Mouse (Mus musculus) intestine, embryonic 15.5 days (tissue): Measurements from ENCODE around the gene Reep3. TPM values are rescaled to one million over a fixed set of nuclear protein-coding genes. Genes with fewer than 3 reads are reported as not detected.
A peak's percentile ranks its signal among the peaks of the same experiment; 100 is the strongest.
"Not testable (repeated sequence)": the region's sequence is repeated elsewhere in the genome, so short reads cannot be mapped to it uniquely, and the experiment has no call there.

ENCODE experiments used
- ATAC-seq: fragments of 200-750 bp; cut with Nextera tagmentation; 2 replicates; pipeline ENCODE4 v1.8.0; 2017; ENCODE audit warnings: moderate TSS enrichment, moderate library complexity
- H3K27ac ChIP-seq: fragments of 300-500 bp; sonication (generic); 2 replicates; pipeline ENCODE4 v1.5.1; 2015; ENCODE audit warnings: mild to moderate bottlenecking, inconsistent platforms
- H3K27me3 ChIP-seq: fragments of 300-500 bp; sonication (generic); replicated peaks from 2 replicates; pipeline ENCODE4 v1.6.1; 2015; ENCODE audit warnings: inconsistent platforms
- H3K36me3 ChIP-seq: fragments of 300-500 bp; sonication (generic); 2 replicates; pipeline ENCODE4 v1.6.1; 2015; ENCODE audit warnings: inconsistent platforms
- H3K4me1 ChIP-seq: fragments of 300-500 bp; sonication (generic); replicated peaks from 2 replicates; pipeline ENCODE4 v1.6.1; 2015; ENCODE audit warnings: inconsistent platforms
- H3K4me2 ChIP-seq: fragments of 300-500 bp; sonication (generic); replicated peaks from 2 replicates; pipeline ENCODE4 v1.6.1; 2015; ENCODE audit warnings: mild to moderate bottlenecking, inconsistent platforms
- H3K4me3 ChIP-seq: fragments of 300-500 bp; sonication (generic); replicated peaks from 2 replicates; pipeline ENCODE4 v1.5.1; 2015; ENCODE audit warnings: inconsistent platforms
- H3K9ac ChIP-seq: fragments of 300-500 bp; sonication (generic); 2 replicates; pipeline ENCODE4 v1.6.1; 2015; ENCODE audit warnings: inconsistent platforms
- H3K9me3 ChIP-seq: fragments of 300-500 bp; sonication (generic); 2 replicates; pipeline ENCODE4 v1.6.1; 2016; ENCODE audit warnings: inconsistent platforms
- WGBS: fragments of 180-500 bp; shearing (Covaris S2); methylation state at CpG from one replicate; pipeline ENCODE4 v1.1.7; 2015; 5-methylcytosine and 5-hydroxymethylcytosine counted together
- polyA plus RNA-seq: library from polyadenylated mRNA; unstranded; fragments of >200 nt; fragmentation: Nextera tagmentation; extraction: Ambion mirVana; gene quantifications from 2 replicates; pipeline ENCODE4 v1.2.1, GENCODE M21; 2015

Reep3 gene
- polyA plus RNA-seq, 1 experiment from 2014 or later = 41.5 TPM

DNA sequence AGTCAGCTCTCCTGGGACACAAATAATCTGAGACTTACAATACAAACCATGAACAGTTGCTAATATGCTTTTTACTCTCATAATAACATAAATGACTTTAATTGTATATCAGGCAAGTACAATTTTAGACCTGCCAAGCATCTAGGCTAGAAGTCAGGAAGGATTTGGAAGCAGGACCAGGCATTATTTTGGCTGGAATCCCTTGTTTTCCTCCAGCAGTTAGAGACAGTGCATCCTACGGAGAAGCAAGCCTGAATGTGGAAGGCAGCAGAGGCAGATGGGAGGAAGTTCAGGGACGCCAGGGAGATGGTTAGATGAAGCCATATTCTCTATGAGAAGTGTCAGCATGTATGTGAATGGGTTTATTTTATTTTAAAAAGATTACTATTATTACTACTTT is 79.4 kb downstream of the Reep3 start:
- Histone ChIP-seq H3K4me1 (peaks cover 10% of the 10 kb centered on the region), H3K4me3 (no peak overlapping the region), H3K4me2 (no peak overlapping the region), H3K9ac (no peak overlapping the region), H3K27ac (no peak overlapping the region), H3K36me3 (peaks cover 3% of the 10 kb centered on the region), H3K27me3 (no peaks in the 10 kb centered on the region), H3K9me3 (no peaks in the 10 kb centered on the region)
- WGBS = 64% methylated on average over 2 of the region's 2 CpGs
- no peak for ATAC-seq

DNA sequence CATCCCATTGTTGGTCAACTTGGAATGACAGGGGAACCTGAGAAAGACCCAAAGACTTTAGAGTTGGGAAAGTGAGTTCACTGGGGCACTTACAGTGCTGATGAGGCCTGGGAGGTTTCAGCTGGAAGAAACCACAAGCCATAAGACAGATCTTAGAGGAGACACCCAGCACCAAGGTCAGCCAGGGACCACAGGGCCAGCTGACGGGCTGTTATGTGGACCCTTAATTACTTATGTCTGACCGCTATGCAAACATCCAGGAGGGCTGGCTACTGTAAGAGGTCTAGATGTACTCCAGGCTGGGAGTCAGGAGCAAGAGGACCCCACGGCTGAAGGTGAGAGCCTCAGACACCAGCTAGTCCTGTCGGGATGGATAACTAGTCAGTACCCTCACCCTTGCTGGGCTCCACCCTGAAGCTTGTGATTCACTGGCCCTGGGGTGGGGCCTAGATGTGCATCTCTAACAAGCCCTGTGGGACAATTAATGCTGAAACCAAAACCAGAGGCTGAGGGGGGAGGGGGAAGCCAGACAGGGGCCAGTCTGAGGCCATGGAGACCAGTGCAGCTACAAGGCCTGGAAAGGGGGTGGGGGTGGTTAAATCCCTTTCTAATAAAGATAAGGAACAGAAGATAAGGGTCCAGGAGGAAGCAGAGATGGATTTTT is 80.0 kb downstream of the Reep3 start:
- H3K9me3 ChIP-seq = no peaks in the 10 kb centered on the region
- no peak overlapping the region for H3K4me3 ChIP-seq
- no peak overlapping the region for H3K27ac ChIP-seq
- no peak overlapping the region for H3K4me2 ChIP-seq
- peaks cover 10% of the 10 kb centered on the region for H3K4me1 ChIP-seq
- H3K9ac ChIP-seq = no peak overlapping the region
- peak; percentile 91 for ATAC-seq
- H3K36me3 ChIP-seq = peaks cover 3% of the 10 kb centered on the region
- 42% methylated on average over 4 of the region's 4 CpGs for WGBS
- H3K27me3 ChIP-seq = no peaks in the 10 kb centered on the region

DNA sequence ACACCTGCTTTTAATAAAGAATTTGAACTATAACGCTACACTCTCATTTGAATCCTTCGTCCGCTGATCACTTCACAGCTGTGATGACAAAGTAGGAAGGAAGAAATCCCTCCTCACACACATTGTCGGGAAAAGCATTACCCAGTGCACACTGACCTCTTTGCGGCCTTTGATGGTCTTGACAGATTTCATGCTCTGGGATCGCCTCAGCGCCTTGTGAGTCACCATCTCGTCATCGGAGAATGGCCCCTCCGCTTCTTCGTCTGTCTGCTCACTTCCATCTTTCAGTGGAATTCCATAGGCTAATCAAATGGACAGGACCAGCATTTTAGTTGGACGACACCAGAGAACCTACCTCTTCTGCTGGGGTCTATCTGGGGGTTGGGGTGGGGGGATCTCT is 82.0 kb downstream of the Reep3 start:
- WGBS = 90% methylated on average over 12 of the region's 12 CpGs
- no peaks in the 10 kb centered on the region; the same call in 1 of the 2 replicates for H3K36me3 ChIP-seq
- H3K9me3 ChIP-seq = no peaks in the 10 kb centered on the region
- no peak overlapping the region for H3K9ac ChIP-seq
- peaks cover 10% of the 10 kb centered on the region for H3K4me1 ChIP-seq
- H3K4me3 ChIP-seq = no peak overlapping the region
- no peaks in the 10 kb centered on the region for H3K27me3 ChIP-seq
- ATAC-seq = no peak
- H3K4me2 ChIP-seq = no peak overlapping the region
- no peak overlapping the region for H3K27ac ChIP-seq

DNA sequence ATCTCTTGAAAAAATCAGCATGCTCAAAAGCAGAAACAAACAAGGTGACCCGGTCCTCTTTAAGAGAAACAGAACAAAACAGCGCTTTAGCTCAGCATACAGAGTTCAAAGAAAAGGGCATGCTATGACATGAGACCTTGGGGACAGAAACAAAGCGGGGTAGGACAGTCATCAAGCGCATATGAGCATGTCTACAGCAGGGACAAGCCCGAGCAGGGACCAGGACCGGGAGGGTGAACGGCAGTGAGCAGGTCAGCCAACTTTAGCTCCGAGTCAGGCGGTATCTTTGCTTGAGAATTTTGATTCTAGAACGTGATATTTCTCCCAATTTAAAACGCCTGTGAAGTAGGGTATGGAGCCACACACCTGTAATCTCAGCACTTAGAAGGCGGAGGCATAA is 86.2 kb downstream of the Reep3 start:
- Histone ChIP-seq H3K36me3 (no peaks in the 10 kb centered on the region; the same call in 1 of the 2 replicates), H3K9me3 (no peaks in the 10 kb centered on the region), H3K4me2 (no peak overlapping the region), H3K27ac (no peak overlapping the region), H3K4me3 (no peak overlapping the region), H3K27me3 (no peaks in the 10 kb centered on the region), H3K4me1 (no peaks in the 10 kb centered on the region), H3K9ac (no peak overlapping the region)
- WGBS = 91% methylated on average over 12 of the region's 12 CpGs
- no peak for ATAC-seq

DNA sequence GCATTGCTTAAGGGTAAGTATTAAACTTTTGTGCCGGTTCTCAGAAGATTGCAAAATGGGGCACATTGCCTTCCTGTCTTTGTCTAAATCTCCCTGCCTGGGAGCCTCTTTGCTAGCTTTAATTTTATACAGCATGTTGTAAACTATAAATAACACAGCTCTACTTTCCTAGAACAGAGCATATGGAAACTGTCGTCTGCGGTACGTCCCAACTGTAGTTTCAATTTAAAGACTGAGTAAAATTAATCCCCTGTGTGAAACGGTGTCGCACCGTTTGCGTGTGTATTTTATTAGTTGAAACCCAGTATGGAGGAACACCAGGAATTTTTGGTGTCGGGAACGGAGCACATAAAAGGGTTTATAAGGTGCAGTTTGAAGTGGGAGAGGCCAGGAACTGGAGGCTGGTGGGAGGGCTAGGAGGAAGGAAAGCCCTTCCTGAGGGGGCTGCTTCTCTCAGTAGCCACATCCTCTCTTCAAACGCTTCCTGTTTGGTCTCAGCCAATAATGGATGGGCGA is 92.2 kb downstream of the Reep3 start:
- H3K9ac ChIP-seq = 0 out of 2 replicates have a peak overlapping the region, but pooled peaks have one; percentile 34
- WGBS = 2% methylated on average over 12 of the region's 12 CpGs
- peak; percentile 15 for ATAC-seq
- peak overlapping the region; percentile 30 for H3K4me3 ChIP-seq
- peak overlapping the region; percentile 93 for H3K27ac ChIP-seq
- no peaks in the 10 kb centered on the region for H3K9me3 ChIP-seq
- peaks cover 18% of the 10 kb centered on the region for H3K4me1 ChIP-seq
- H3K27me3 ChIP-seq = no peaks in the 10 kb centered on the region
- no peaks in the 10 kb centered on the region for H3K36me3 ChIP-seq
- H3K4me2 ChIP-seq = peak overlapping the region; percentile 69

DNA sequence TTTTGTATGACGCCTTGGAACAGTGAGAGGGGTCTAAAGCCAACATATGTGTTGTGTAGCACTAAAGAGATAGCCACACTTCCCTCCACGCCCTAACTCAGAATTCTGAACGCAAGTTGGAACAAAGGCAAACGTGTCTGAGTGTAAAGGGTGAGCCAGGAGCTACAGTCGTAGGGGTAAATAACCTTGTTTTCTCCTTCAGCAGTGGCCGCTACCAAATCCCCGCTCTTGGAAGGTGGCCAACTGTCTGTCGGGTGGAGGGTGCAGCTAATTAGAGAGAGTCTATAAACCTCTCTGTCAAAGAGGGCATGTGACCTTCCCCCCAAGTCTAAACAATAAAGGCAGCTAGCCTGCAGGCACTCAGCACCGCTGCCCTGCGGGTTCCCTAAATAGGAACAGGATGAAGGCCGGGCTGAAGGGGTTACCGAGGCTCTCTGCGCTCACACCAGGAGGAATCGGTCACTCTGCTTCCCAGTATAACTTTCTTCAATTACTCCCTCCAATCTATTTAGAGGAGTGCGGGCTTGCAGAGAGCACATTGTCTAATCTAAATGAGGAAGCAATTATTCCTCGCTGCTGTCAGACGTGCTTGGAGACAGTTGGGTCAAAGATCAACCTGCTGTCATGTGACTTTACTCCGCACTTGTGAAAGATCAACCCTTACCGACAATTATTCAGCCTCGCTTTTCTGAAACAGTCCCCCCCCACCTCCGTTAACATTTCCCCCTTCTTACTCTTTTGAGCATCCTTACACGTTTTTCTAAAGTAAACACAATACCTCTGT is 92.8 kb downstream of the Reep3 start:
- H3K4me1 ChIP-seq = peaks cover 18% of the 10 kb centered on the region
- H3K36me3 ChIP-seq = no peaks in the 10 kb centered on the region
- ATAC-seq = peak; percentile 87
- H3K27ac ChIP-seq = peak overlapping the region; percentile 93
- no peaks in the 10 kb centered on the region for H3K27me3 ChIP-seq
- H3K4me2 ChIP-seq = peak overlapping the region; percentile 69
- WGBS = 2% methylated on average over 22 of the region's 22 CpGs
- peak overlapping the region; percentile 30 for H3K4me3 ChIP-seq
- no peaks in the 10 kb centered on the region for H3K9me3 ChIP-seq
- H3K9ac ChIP-seq = peak overlapping the region; percentile 34; the same call in 1 of the 2 replicates

DNA sequence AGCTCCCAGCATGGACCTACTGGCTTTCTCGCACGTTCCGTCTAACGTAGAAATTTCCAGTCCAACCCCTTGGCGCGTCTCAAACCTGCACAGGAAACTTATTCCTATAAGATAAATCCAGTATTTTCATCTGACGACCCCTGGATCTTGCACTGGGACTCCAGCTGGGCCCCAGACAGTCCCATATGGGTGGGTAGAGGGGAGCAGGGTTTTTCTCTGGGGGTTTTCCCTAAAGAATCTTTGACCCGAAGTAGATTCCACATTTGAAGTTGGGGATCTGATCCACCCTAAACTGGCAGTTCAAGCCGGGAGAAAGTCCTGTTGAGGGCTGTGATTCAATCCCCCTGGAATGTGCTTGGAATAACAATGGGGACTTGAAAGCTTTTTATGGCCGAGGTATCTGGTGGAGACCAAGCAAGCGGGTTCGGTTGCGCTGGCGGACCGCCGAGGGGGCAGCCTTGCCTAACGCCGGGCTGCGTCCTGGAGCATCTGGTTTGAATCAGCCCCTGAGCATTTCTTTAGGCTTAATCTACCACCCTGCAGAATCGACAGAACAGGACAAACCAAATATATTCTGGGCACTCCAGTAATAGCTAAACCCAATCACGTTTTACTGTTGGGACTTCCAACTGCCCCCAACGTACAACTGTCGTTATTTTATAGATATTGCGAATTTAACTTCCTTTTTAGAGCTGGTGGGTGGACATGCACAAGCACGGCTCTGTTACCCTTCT is 93.6 kb downstream of the Reep3 start:
- Histone ChIP-seq H3K4me3 (peak overlapping the region; percentile 30), H3K9me3 (no peaks in the 10 kb centered on the region), H3K27me3 (no peaks in the 10 kb centered on the region), H3K9ac (peak overlapping the region; percentile 34; the same call in 1 of the 2 replicates), H3K27ac (peak overlapping the region; percentile 93), H3K36me3 (no peaks in the 10 kb centered on the region), H3K4me2 (peak overlapping the region; percentile 69), H3K4me1 (peaks cover 18% of the 10 kb centered on the region)
- ATAC-seq = peak; percentile 66
- WGBS = under 1% methylated on average over 25 of the region's 25 CpGs

DNA sequence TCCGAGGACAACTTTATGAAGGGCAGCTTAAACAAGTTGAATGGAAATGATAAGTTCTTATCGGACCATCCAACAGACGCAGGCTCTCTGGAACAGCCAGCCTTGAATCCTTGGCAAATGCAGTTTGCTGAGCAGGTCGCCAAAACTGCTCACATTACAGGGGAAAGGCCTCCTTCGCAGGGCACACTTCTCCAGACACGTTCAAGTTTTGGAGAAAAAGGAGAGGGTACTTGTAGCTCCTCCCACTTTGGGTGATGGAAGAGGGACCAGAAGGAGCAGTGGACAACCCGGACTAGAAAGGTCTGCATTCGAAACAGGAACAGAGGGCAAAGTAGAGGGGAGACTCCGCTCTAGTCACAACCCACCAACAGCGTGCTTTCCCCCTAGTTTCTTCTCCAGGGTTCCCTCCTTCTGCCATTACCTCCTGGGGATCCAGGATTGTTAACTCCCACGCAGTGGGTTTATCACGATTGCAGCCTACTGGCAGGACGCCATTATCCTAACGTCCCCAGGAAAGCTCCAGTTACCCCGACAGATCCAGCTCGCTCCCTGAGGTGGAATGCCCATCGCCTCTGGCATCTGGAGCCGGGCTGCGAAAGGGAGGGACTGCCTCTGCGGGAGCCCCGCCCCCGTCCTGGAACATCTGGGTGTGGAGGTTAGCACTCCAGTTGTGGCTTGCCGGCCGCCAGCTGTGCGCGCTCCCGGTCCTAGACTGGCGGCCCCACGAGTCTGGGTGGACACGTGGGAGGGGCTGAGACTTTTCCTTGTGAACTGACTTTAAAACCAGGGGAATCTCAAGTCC is 94.3 kb downstream of the Reep3 start:
- WGBS = 11% methylated on average over 30 of the region's 30 CpGs
- no peaks in the 10 kb centered on the region for H3K27me3 ChIP-seq
- H3K9me3 ChIP-seq = no peaks in the 10 kb centered on the region
- peak overlapping the region; percentile 93 for H3K27ac ChIP-seq
- ATAC-seq = peak; percentile 77
- no peaks in the 10 kb centered on the region for H3K36me3 ChIP-seq
- peak overlapping the region; percentile 30 for H3K4me3 ChIP-seq
- H3K4me1 ChIP-seq = peaks cover 18% of the 10 kb centered on the region
- H3K9ac ChIP-seq = peak overlapping the region; percentile 34
- peak overlapping the region; percentile 69 for H3K4me2 ChIP-seq

DNA sequence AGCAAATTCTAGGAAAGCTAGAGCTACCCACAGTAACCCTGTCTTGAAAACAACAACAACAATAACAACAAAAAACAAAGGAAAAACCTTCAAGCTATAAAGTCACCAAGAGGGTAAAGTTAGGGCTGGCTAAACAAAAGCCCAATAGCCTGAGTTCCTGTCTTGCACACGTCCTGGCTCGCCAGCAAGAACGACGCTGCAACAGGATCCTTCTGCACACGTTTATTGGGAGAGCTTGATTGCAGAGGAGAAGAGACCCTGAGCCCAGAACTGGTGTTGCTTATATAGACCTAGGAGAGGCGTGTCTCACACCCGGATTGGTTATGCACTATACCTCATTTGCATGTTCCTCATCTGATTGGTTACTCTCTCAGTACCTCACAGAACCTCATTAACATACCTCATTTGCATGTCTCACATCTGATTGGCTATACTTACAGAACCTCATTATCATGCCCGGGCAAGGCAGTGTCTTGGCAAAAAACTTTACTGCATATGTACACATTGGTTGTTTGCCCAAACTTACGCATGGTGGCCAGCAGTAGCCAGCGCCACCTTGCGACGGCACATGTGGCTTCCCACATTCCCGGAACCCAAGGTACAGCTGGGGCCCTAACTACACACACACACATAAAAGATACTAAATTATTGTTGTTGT is 95.7 kb downstream of the Reep3 start:
- H3K9me3 ChIP-seq, H3K27ac ChIP-seq, H3K4me2 ChIP-seq, H3K27me3 ChIP-seq, H3K36me3 ChIP-seq, H3K9ac ChIP-seq, H3K4me3 ChIP-seq, ATAC-seq: not testable (repeated sequence)
- 94% methylated on average over 13 of the region's 13 CpGs for WGBS
- peaks cover 18% of the 10 kb centered on the region for H3K4me1 ChIP-seq

DNA sequence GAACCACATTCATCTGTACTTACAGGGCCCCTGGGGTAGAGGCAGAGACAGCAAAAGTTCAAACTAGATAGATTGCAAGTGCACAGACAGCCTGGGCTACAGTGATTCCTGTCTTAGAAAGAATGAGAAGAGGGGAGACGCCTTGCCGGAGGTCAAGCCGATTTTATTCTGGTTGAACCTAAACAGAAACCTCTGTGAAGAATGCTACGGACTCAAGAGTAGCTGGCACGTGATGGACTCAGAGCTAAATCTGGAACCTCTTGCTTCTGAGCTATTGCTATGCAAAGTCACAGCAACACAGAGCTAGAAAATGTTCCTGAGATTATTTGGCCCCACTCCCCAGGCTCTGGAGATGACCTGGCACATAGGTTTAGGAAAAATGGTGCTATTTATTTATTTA is 96.6 kb downstream of the Reep3 start:
- no peak for ATAC-seq
- H3K4me3 ChIP-seq = no peak overlapping the region
- no peaks in the 10 kb centered on the region for H3K9me3 ChIP-seq
- no peak overlapping the region for H3K9ac ChIP-seq
- H3K4me2 ChIP-seq = no peak overlapping the region
- H3K27ac ChIP-seq = no peak overlapping the region
- WGBS = 84% methylated on average over 5 of the region's 5 CpGs
- no peaks in the 10 kb centered on the region for H3K27me3 ChIP-seq
- peaks cover 18% of the 10 kb centered on the region for H3K4me1 ChIP-seq
- no peaks in the 10 kb centered on the region for H3K36me3 ChIP-seq

DNA sequence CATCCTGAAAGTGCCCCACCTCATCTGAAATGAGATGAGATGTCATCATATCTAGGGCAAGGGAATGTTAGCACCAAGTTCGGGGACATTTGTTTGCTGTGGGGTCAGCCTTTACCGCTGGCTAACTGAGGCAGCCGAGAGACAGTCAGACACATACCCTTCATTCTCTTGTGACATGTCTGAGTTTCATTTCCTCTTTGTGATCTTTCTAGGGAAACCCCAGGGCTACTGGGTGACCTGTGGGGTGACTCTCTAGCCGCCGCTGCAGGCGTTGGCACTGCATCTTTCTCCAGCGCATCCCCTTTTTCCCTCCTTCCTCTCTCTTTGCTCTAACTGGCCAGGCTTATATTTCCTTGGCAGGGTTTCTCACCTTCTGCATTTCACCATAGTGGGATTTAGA is 98.0 kb downstream of the Reep3 start:
- WGBS = 93% methylated on average over 7 of the region's 7 CpGs
- Histone ChIP-seq H3K4me3 (no peak overlapping the region), H3K36me3 (no peaks in the 10 kb centered on the region), H3K4me1 (peaks cover 14% of the 10 kb centered on the region), H3K27me3 (no peaks in the 10 kb centered on the region), H3K4me2 (no peak overlapping the region), H3K9me3 (no peaks in the 10 kb centered on the region), H3K27ac (no peak overlapping the region), H3K9ac (no peak overlapping the region)
- ATAC-seq = no peak
